Comparison of ENCODE assay signal across 9 mouse cellular contexts in the genomic region with DNA sequence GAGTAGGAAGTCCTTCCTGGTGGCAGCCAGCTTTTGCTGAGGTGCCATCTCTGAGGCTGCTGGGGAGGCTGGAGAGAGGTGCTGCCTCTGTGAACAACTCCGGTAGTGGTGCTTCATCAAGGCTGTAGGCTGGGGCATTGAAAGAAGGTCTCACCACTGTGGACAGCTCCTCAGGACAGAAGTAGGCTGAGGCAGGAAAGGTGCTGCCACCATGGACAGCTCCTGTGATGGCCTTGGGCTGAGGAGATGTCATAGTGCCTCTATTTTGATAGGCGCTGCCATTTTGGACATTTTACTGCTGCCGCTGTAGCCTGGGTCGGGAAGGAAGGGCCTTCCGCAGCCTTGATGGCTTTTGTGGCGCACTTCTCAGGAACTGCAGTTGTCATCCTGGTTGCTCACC. TPM values are rescaled to one million over a fixed set of nuclear protein-coding genes. Genes with fewer than 3 reads are reported as not detected.
DNase-seq lines count a peak whose midpoint lies in the region; ATAC-seq and TF ChIP-seq lines count a peak whose summit lies in the region.
"Had no signal": no experiment of that assay in that cellular context is flagged by ENCODE, and none has a peak within 500 bp of the region (broad histone marks: within the 10 kb centered on the region; RNA-seq: fewer than 3 reads in every experiment).

No protein-coding gene starts in this region.

- DNase-seq in lung, embryonic 14.5 days = peak; percentile 23
- no peak for DNase-seq in lung, adult 2 months
- DNase-seq in forebrain, embryonic 10.5 days (ENCODE audit: extremely low spot score, low spot score) = no peak
- no peak for DNase-seq in limb, embryonic 14.5 days (ENCODE audit: low spot score)
- DNase-seq in stomach, postnatal 0 days (ENCODE audit: low spot score) = no peak
- no peak for DNase-seq in lung, adult 18-20 months
- no peak for DNase-seq in cerebellum, adult 11 months
- DNase-seq in thymus, adult 2 months = no peak
- DNase-seq: spleen, adult 18-20 months had no signal

- no peaks in the 10 kb centered on the region for H3K9me3 ChIP-seq in lung, embryonic 14.5 days (ENCODE audit: low read depth, low read length)
- no peaks in the 10 kb centered on the region for H3K9me3 ChIP-seq in forebrain, embryonic 10.5 days
- no peaks in the 10 kb centered on the region for H3K9me3 ChIP-seq in limb, embryonic 14.5 days (ENCODE audit: control insufficient read depth, low read length)
- H3K9me3 ChIP-seq in stomach, postnatal 0 days (ENCODE audit: control insufficient read depth, low read length) = no peaks in the 10 kb centered on the region

- H3K4me3 ChIP-seq in lung, embryonic 14.5 days (ENCODE audit: low read depth, low read length) = peak overlapping the region; percentile 70; the same call in 1 of the 2 replicates
- no peak overlapping the region for H3K4me3 ChIP-seq in lung, adult 2 months (replicated peaks; ENCODE audit: extremely low read depth, low read depth, low read length)
- H3K4me3 ChIP-seq in forebrain, embryonic 10.5 days = peak overlapping the region; percentile 88
- 0 out of 2 replicates have a peak overlapping the region, but pooled peaks have one; percentile 81 for H3K4me3 ChIP-seq in limb, embryonic 14.5 days (replicated peaks; ENCODE audit: low read length)
- H3K4me3 ChIP-seq in stomach, postnatal 0 days (ENCODE audit: low read depth, low read length) = no peak overlapping the region
- H3K4me3 ChIP-seq in thymus, adult 2 months (ENCODE audit: control insufficient read depth, insufficient read depth, low read length) = no peak overlapping the region

- TF ChIP-seq POLR2A in lung, adult 2 months (IDR thresholded peaks at IDR 0.05; ENCODE audit: borderline replicate concordance, extremely low read depth, low read depth, low read length) = no peak
- TF ChIP-seq POLR2A in limb, embryonic 14.5 days (IDR thresholded peaks at IDR 0.05; ENCODE audit: borderline replicate concordance, extremely low read depth, insufficient read depth, insufficient read length) = no peak
- TF ChIP-seq POLR2A in thymus, adult 2 months (IDR thresholded peaks at IDR 0.05; ENCODE audit: control insufficient read depth, extremely low read depth, insufficient read depth, low read length, poor library complexity) = no peak

- H3K36me3 ChIP-seq in lung, embryonic 14.5 days (ENCODE audit: insufficient read depth) = peaks cover 7% of the 10 kb centered on the region; the same call in 1 of the 2 replicates
- H3K36me3 ChIP-seq in forebrain, embryonic 10.5 days (replicated peaks) = peaks cover 22% of the 10 kb centered on the region
- H3K36me3 ChIP-seq in limb, embryonic 14.5 days (ENCODE audit: control insufficient read depth, insufficient read depth, low read length) = peaks cover 8% of the 10 kb centered on the region; the same call in 1 of the 2 replicates
- H3K36me3 ChIP-seq in stomach, postnatal 0 days (ENCODE audit: control insufficient read depth, insufficient read depth, low read length) = no peaks in the 10 kb centered on the region
- no peaks in the 10 kb centered on the region for H3K36me3 ChIP-seq in thymus, adult 2 months (ENCODE audit: control insufficient read depth, insufficient read depth, low read length)

- no peak overlapping the region for H3K27ac ChIP-seq in lung, embryonic 14.5 days (ENCODE audit: low read depth)
- H3K27ac ChIP-seq in forebrain, embryonic 10.5 days = no peak overlapping the region
- no peak overlapping the region for H3K27ac ChIP-seq in limb, embryonic 14.5 days (replicated peaks; ENCODE audit: low read depth, low read length)
- H3K27ac ChIP-seq in stomach, postnatal 0 days (replicated peaks) = no peak overlapping the region
- H3K27ac ChIP-seq in thymus, adult 2 months (ENCODE audit: control insufficient read depth, insufficient read depth, low read length) = no peak overlapping the region

- H3K4me2 ChIP-seq in lung, embryonic 14.5 days = peak overlapping the region; percentile 91
- peak overlapping the region; percentile 94 for H3K4me2 ChIP-seq in limb, embryonic 14.5 days (replicated peaks; ENCODE audit: low read depth, low read length, severe bottlenecking)
- H3K4me2 ChIP-seq in stomach, postnatal 0 days (replicated peaks; ENCODE audit: low read depth) = peak overlapping the region; percentile 87; the same call in 1 of the 2 replicates

- H3K4me1 ChIP-seq in lung, embryonic 14.5 days (ENCODE audit: insufficient read depth) = 0 out of 2 replicates have a peak, but pooled peaks cover 4% of the 10 kb centered on the region
- no peaks in the 10 kb centered on the region for H3K4me1 ChIP-seq in lung, adult 2 months (ENCODE audit: control insufficient read depth, insufficient read depth, low read length)
- peaks cover 31% of the 10 kb centered on the region for H3K4me1 ChIP-seq in forebrain, embryonic 10.5 days
- peaks cover 14% of the 10 kb centered on the region for H3K4me1 ChIP-seq in limb, embryonic 14.5 days (ENCODE audit: control insufficient read depth, insufficient read depth, low read length)
- no peaks in the 10 kb centered on the region for H3K4me1 ChIP-seq in stomach, postnatal 0 days (replicated peaks; ENCODE audit: control insufficient read depth, insufficient read depth)
- peaks cover 7% of the 10 kb centered on the region for H3K4me1 ChIP-seq in thymus, adult 2 months (replicated peaks; ENCODE audit: control insufficient read depth, insufficient read depth, low read length)

- no peak for TF ChIP-seq EP300 in stomach, postnatal 0 days (optimal IDR thresholded peaks at IDR 0.05)

- H3K9ac ChIP-seq in lung, embryonic 14.5 days = no peak overlapping the region
- no peak overlapping the region for H3K9ac ChIP-seq in limb, embryonic 14.5 days (ENCODE audit: low read depth, low read length, severe bottlenecking)
- no peak overlapping the region for H3K9ac ChIP-seq in stomach, postnatal 0 days (ENCODE audit: low read length)

- H3K27me3 ChIP-seq in lung, embryonic 14.5 days (ENCODE audit: insufficient read depth, low read length) = no peaks in the 10 kb centered on the region
- peaks cover 14% of the 10 kb centered on the region for H3K27me3 ChIP-seq in forebrain, embryonic 10.5 days (ENCODE audit: poor library complexity, severe bottlenecking)
- H3K27me3 ChIP-seq in limb, embryonic 14.5 days (ENCODE audit: control insufficient read depth, insufficient read depth, low read length) = no peaks in the 10 kb centered on the region
- H3K27me3 ChIP-seq in stomach, postnatal 0 days (ENCODE audit: control insufficient read depth, insufficient read depth, low read length) = no peaks in the 10 kb centered on the region
- H3K27me3 ChIP-seq in thymus, adult 2 months (ENCODE audit: control insufficient read depth, insufficient read depth, low read length) = no peaks in the 10 kb centered on the region

- no peak for ATAC-seq in lung, embryonic 14.5 days (ENCODE audit: insufficient read depth)
- ATAC-seq in limb, embryonic 14.5 days (ENCODE audit: low FRiP score, low read depth) = no peak
- no peak for ATAC-seq in stomach, postnatal 0 days (ENCODE audit: low FRiP score, low TSS enrichment)

- 93% methylated on average over 6 of the region's 6 CpGs for WGBS in lung, embryonic 14.5 days
- WGBS in lung, adult 2 months = 94% methylated on average over 6 of the region's 6 CpGs
- WGBS in forebrain, embryonic 10.5 days = 93% methylated on average over 6 of the region's 6 CpGs
- 95% methylated on average over 6 of the region's 6 CpGs for WGBS in limb, embryonic 14.5 days
- 96% methylated on average over 6 of the region's 6 CpGs for WGBS in stomach, postnatal 0 days
- WGBS in thymus, adult 2 months = 94% methylated on average over 6 of the region's 6 CpGs

- no peak for TF ChIP-seq CTCF in lung, embryonic 14.5 days (IDR thresholded peaks at IDR 0.05; ENCODE audit: low read depth)
- TF ChIP-seq CTCF in lung, adult 2 months (IDR thresholded peaks at IDR 0.05; ENCODE audit: insufficient read depth, low read length) = no peak
- no peak for TF ChIP-seq CTCF in stomach, postnatal 0 days (IDR thresholded peaks at IDR 0.05; ENCODE audit: low read depth)
- no peak for TF ChIP-seq CTCF in thymus, adult 2 months (IDR thresholded peaks at IDR 0.05; ENCODE audit: borderline replicate concordance, control insufficient read depth, extremely low read depth, insufficient read depth, low read length, poor library complexity)

RNA-seq across cellular contexts. Expression of a gene that starts 1.7 kb away (rescaled TPM):
- 17.4 and 17.7 TPM in 2 replicates for polyA plus RNA-seq in lung, embryonic 14.5 days (2014; fragmentation: Nextera tagmentation; extraction: Ambion mirVana)
- polyA plus RNA-seq in lung, adult 2 months (2012; rRNA removed) = 16.0 and 21.9 TPM in 2 replicates
- polyA plus RNA-seq in forebrain, embryonic 10.5 days (2016; fragmentation: Nextera tagmentation; extraction: Ambion mirVana) = 24.0 and 24.5 TPM in 2 replicates
- 29.3 and 32.9 TPM in 2 replicates for polyA plus RNA-seq in limb, embryonic 14.5 days (2012; rRNA removed)
- polyA plus RNA-seq in limb, embryonic 14.5 days (2014; fragmentation: Nextera tagmentation; extraction: Ambion mirVana) = 12.0 and 14.9 TPM in 2 replicates
- polyA plus RNA-seq in stomach, postnatal 0 days (2015; fragmentation: Nextera tagmentation; extraction: Ambion mirVana) = 9.2 and 12.8 TPM in 2 replicates
- polyA plus RNA-seq in thymus, adult 2 months (2012; rRNA removed) = 30.7 and 31.1 TPM in 2 replicates

RNA-seq across cellular contexts. Expression of a gene that starts 54.7 kb away (rescaled TPM):
- 1.3 and 1.4 TPM in 2 replicates for polyA plus RNA-seq in lung, embryonic 14.5 days (2014; fragmentation: Nextera tagmentation; extraction: Ambion mirVana)
- 8.7 and 11.8 TPM in 2 replicates for polyA plus RNA-seq in lung, adult 2 months (2012; rRNA removed)
- polyA plus RNA-seq in forebrain, embryonic 10.5 days (2016; fragmentation: Nextera tagmentation; extraction: Ambion mirVana) = 1.4 and 1.7 TPM in 2 replicates
- polyA plus RNA-seq in limb, embryonic 14.5 days (2012; rRNA removed) = 2.2 and 2.5 TPM in 2 replicates
- polyA plus RNA-seq in limb, embryonic 14.5 days (2014; fragmentation: Nextera tagmentation; extraction: Ambion mirVana) = 1.4 and 1.6 TPM in 2 replicates
- polyA plus RNA-seq in stomach, postnatal 0 days (2015; fragmentation: Nextera tagmentation; extraction: Ambion mirVana) = 0.13 and 0.16 TPM in 2 replicates
- polyA plus RNA-seq in thymus, adult 2 months (2012; rRNA removed) = 0.85 and 0.89 TPM in 2 replicates

Comparison
In these comparisons a context has a peak if more than half of its experiments do, and no peak if none do; other contexts are left out.
1. H3K4me3 ChIP-seq: peak in lung, embryonic 14.5 days (single experiment), forebrain, embryonic 10.5 days (single experiment) and limb, embryonic 14.5 days (single experiment); none in lung, adult 2 months (single experiment), stomach, postnatal 0 days (single experiment) and thymus, adult 2 months (single experiment).
2. Peak in every context shown above with its lines, with median percentiles within 50 percentile points of each other: H3K4me2 ChIP-seq.